Mouse (Mus musculus): ENCODE results near the gene Cish.

Cish gene

GRCm38 (mm10) chr9:107296016-107296040 is at the start of gene Cish:
Gene Cish (plus strand): TSS chr9:107296026.
- DNase-seq (ENCODE audit: inconsistent age in 2 of 2, low spot score in 1 of 2): no peak

GRCm38 (mm10) chr9:107246170-107246569 is 49.7 kb upstream of the Cish start:
- peak; percentile 40 to 78 for DNase-seq (ENCODE audit: inconsistent age in 2 of 2, low spot score in 1 of 2)

- no peak for DNase-seq (ENCODE audit: inconsistent age in 2 of 2, low spot score in 1 of 2)
Observed at GRCm38 (mm10) chr9:107249154-107249553, 46.7 kb upstream of the Cish start.

GRCm38 (mm10) chr9:107250416-107251337 is 45.1 kb upstream of the Cish start:
- no peak for DNase-seq (ENCODE audit: inconsistent age in 2 of 2, low spot score in 1 of 2)

- DNase-seq (ENCODE audit: inconsistent age in 2 of 2, low spot score in 1 of 2): no peak
Observed at GRCm38 (mm10) chr9:107252164-107252563, 43.7 kb upstream of the Cish start.

- peak in 1 of 2 experiments; percentile 68 for DNase-seq (ENCODE audit: inconsistent age in 2 of 2, low spot score in 1 of 2)
Observed at GRCm38 (mm10) chr9:107254476-107254875, 41.4 kb upstream of the Cish start.

GRCm38 (mm10) chr9:107254925-107255324 is 40.9 kb upstream of the Cish start:
- no peak for DNase-seq (ENCODE audit: inconsistent age in 2 of 2, low spot score in 1 of 2)

GRCm38 (mm10) chr9:107255596-107255995 is 40.2 kb upstream of the Cish start:
- DNase-seq (ENCODE audit: inconsistent age in 2 of 2, low spot score in 1 of 2): no peak

GRCm38 (mm10) chr9:107259571-107259970 is 36.3 kb upstream of the Cish start:
- DNase-seq (ENCODE audit: inconsistent age in 2 of 2, low spot score in 1 of 2): peak in 1 of 2 experiments; percentile 25

- peak in 1 of 2 experiments; percentile 26 for DNase-seq (ENCODE audit: inconsistent age in 2 of 2, low spot score in 1 of 2)
Observed at GRCm38 (mm10) chr9:107260429-107260828, 35.4 kb upstream of the Cish start.

- peak in 1 of 2 experiments; percentile 27 for DNase-seq (ENCODE audit: inconsistent age in 2 of 2, low spot score in 1 of 2)
Observed at GRCm38 (mm10) chr9:107260836-107261235, 35.0 kb upstream of the Cish start.

- no peak for DNase-seq (ENCODE audit: inconsistent age in 2 of 2, low spot score in 1 of 2)
Observed at GRCm38 (mm10) chr9:107261792-107262191, 34.0 kb upstream of the Cish start.

GRCm38 (mm10) chr9:107262375-107262774 is 33.5 kb upstream of the Cish start:
- no peak for DNase-seq (ENCODE audit: inconsistent age in 2 of 2, low spot score in 1 of 2)

GRCm38 (mm10) chr9:107263912-107264311 is 31.9 kb upstream of the Cish start:
- peak; percentile 85 to 93 for DNase-seq (ENCODE audit: inconsistent age in 2 of 2, low spot score in 1 of 2)

GRCm38 (mm10) chr9:107264731-107265130 is 31.1 kb upstream of the Cish start:
- DNase-seq (ENCODE audit: inconsistent age in 2 of 2, low spot score in 1 of 2): no peak

GRCm38 (mm10) chr9:107267028-107267427 is 28.8 kb upstream of the Cish start:
- no peak for DNase-seq (ENCODE audit: inconsistent age in 2 of 2, low spot score in 1 of 2)

GRCm38 (mm10) chr9:107267721-107268402 is 28.0 kb upstream of the Cish start:
- no peak for DNase-seq (ENCODE audit: inconsistent age in 2 of 2, low spot score in 1 of 2)

GRCm38 (mm10) chr9:107269772-107270171 is 26.1 kb upstream of the Cish start:
- DNase-seq (ENCODE audit: inconsistent age in 2 of 2, low spot score in 1 of 2): no peak

GRCm38 (mm10) chr9:107271177-107271938 is 24.5 kb upstream of the Cish start:
- DNase-seq (ENCODE audit: inconsistent age in 2 of 2, low spot score in 1 of 2): no peak

- DNase-seq (ENCODE audit: inconsistent age in 2 of 2, low spot score in 1 of 2): no peak
Observed at GRCm38 (mm10) chr9:107272284-107272683, 23.5 kb upstream of the Cish start.

GRCm38 (mm10) chr9:107273184-107273583 is 22.6 kb upstream of the Cish start:
- DNase-seq (ENCODE audit: inconsistent age in 2 of 2, low spot score in 1 of 2): no peak

- DNase-seq (ENCODE audit: inconsistent age in 2 of 2, low spot score in 1 of 2): peak in 1 of 2 experiments; percentile 33
Observed at GRCm38 (mm10) chr9:107274751-107275150, 21.1 kb upstream of the Cish start.
